Mouse (Mus musculus): ENCODE data around the gene Dnpep.

- TF ChIP-seq CTCF (IDR thresholded peaks at IDR 0.05; ENCODE audit: extremely low read depth, insufficient read length, insufficient replicate concordance, low read depth, low read length): no peak
- no peak for TF ChIP-seq POLR2A (IDR thresholded peaks at IDR 0.05; ENCODE audit: low read depth, low read length)
These were observed 22.7 kb upstream of the Dnpep start for GRCm38 (mm10) chr1:75340519-75340918.

All from small intestine, adult 2 months (tissue).